Mouse (Mus musculus) activated CD4-positive, CD25-positive, alpha-beta regulatory T cell, adult 4 months (primary cell): ENCODE results near the gene Zfp772. TPM values are rescaled to one million over a fixed set of nuclear protein-coding genes. Genes with fewer than 3 reads are reported as not detected.
"Not testable (repeated sequence)": the region's sequence is repeated elsewhere in the genome, so short reads cannot be mapped to it uniquely, and the experiment has no call there.

Source experiments
- ATAC-seq: one replicate; pipeline ENCODE4 v1.8.0; 2017
- polyA plus RNA-seq, 2 experiments: library from polyadenylated mRNA; unstranded; fragments of 100-300 nt; shearing (Covaris generic); gene quantifications; one replicate each; pipeline ENCODE4 v1.2.1; 2017

Gene Zfp772
- 1 to 10 TPM; 4.5 to 4.7 TPM for polyA plus RNA-seq

- not testable (repeated sequence) for ATAC-seq
Observed at GRCm38 (mm10) chr7:7209313-7210151, at the start of gene Zfp772. Gene Zfp772, minus strand, starts transcription at chr7:7209998.

GRCm38 (mm10) chr7:7247228-7247627, 37.4 kb upstream of the Zfp772 start, which contains the start of gene Vmn2r29:
Gene Vmn2r29, minus strand, starts transcription at chr7:7247328.
- not testable (repeated sequence) for ATAC-seq

- peak; percentile 99 for ATAC-seq
Observed at GRCm38 (mm10) chr7:7188191-7188942, 21.4 kb downstream of the Zfp772 start.

GRCm38 (mm10) chr7:7187417-7188190, 22.2 kb downstream of the Zfp772 start:
- no peak for ATAC-seq

GRCm38 (mm10) chr7:7185897-7186296, 23.9 kb downstream of the Zfp772 start:
- no peak for ATAC-seq

- ATAC-seq, result peak; percentile 98
Observed at GRCm38 (mm10) chr7:7171227-7172147, 38.3 kb downstream of the Zfp772 start, which contains the start of gene Zfp418. Gene Zfp418, plus strand, starts transcription at chr7:7171330.

Other genes with a start within 250 kb of the Zfp772 start
- not detected for gene Aurkc, start 214.7 kb downstream of the Zfp772 start, polyA plus RNA-seq
- 10 to 100 TPM; 23.4 to 23.7 TPM for gene Zfp954, start 88.5 kb downstream of the Zfp772 start, polyA plus RNA-seq
- gene Zfp773, start 73.2 kb downstream of the Zfp772 start, polyA plus RNA-seq, result 1 to 10 TPM; 8.9 to 9.6 TPM
- gene Zfp418, start 38.7 kb downstream of the Zfp772 start, polyA plus RNA-seq, result 1 to 10 TPM; 2.4 to 2.6 TPM
- under 1 TPM in 1 of 2 experiments, not detected in 1; 0.12 TPM for gene Vmn2r29, start 37.3 kb upstream of the Zfp772 start, polyA plus RNA-seq
- gene Gm45844, start 68.3 kb upstream of the Zfp772 start, polyA plus RNA-seq, result under 1 TPM; 0.23 to 0.95 TPM
- gene Clcn4, start 90.9 kb upstream of the Zfp772 start, polyA plus RNA-seq, result 10 to 100 TPM; 53.4 to 67.2 TPM
- not detected for gene Vmn2r30, start 127.6 kb upstream of the Zfp772 start, polyA plus RNA-seq
- gene Gm45783, start 164.6 kb upstream of the Zfp772 start, polyA plus RNA-seq, result not detected
- gene Vmn2r31, start 189.7 kb upstream of the Zfp772 start, polyA plus RNA-seq, result under 1 TPM in 1 of 2 experiments, not detected in 1; 0.11 TPM